8 mouse cellular contexts compared by ENCODE assay signal in the genomic region with DNA sequence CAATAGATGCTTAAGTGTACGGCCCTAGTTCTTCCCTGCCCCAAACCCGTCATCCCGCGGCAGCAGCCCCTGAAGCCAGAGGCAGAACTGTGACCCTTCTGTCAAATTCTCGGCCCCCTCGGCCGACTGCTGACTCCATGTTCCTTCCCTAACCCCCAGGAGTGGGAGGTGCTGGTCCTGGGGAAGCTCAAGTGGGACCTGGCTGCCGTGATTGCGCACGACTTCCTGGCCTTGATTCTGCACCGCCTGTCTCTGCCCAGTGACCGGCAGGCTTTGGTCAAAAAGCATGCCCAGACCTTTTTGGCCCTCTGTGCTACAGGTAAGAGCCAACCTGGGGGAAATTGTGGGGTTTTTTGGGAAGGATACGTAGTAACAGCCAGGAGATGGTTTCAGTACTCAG. TPM values are rescaled to one million over a fixed set of nuclear protein-coding genes. Genes with fewer than 3 reads are reported as not detected.
DNase-seq lines count a peak whose midpoint lies in the region; ATAC-seq and TF ChIP-seq lines count a peak whose summit lies in the region.

No protein-coding gene starts in this region.

- no peak for DNase-seq in forebrain, embryonic 14.5 days (ENCODE audit: low spot score)
- DNase-seq in thymus, adult 2 months: peak; percentile 35
- no peak for DNase-seq in thymus, postnatal 0 days (ENCODE audit: low spot score)
- DNase-seq in thymus, postnatal 25 days: peak; percentile 35
- DNase-seq in spleen, adult 18-20 months: no peak

- H3K4me2 ChIP-seq in forebrain, embryonic 12.5 days: peak overlapping the region; percentile 93
- H3K4me2 ChIP-seq in forebrain, embryonic 14.5 days (ENCODE audit: low read length): no peak overlapping the region
- peak overlapping the region; percentile 89 for H3K4me2 ChIP-seq in limb, embryonic 13.5 days (replicated peaks)

- H3K36me3 ChIP-seq in forebrain, embryonic 12.5 days (replicated peaks): peaks cover 41% of the 10 kb centered on the region
- H3K36me3 ChIP-seq in forebrain, embryonic 14.5 days (ENCODE audit: control insufficient read depth, insufficient read depth, low read length): peaks cover 36% of the 10 kb centered on the region
- peaks cover 62% of the 10 kb centered on the region for H3K36me3 ChIP-seq in thymus, adult 2 months (ENCODE audit: control insufficient read depth, insufficient read depth, low read length)
- peaks cover 57% of the 10 kb centered on the region for H3K36me3 ChIP-seq in limb, embryonic 13.5 days

- peak overlapping the region; percentile 84; the same call in 1 of the 2 replicates for H3K9ac ChIP-seq in forebrain, embryonic 12.5 days
- H3K9ac ChIP-seq in forebrain, embryonic 14.5 days (ENCODE audit: low read length): no peak overlapping the region
- peak overlapping the region; percentile 96 for H3K9ac ChIP-seq in limb, embryonic 13.5 days

- TF ChIP-seq CTCF in thymus, adult 2 months (IDR thresholded peaks at IDR 0.05; ENCODE audit: borderline replicate concordance, control insufficient read depth, extremely low read depth, insufficient read depth, low read length, poor library complexity): no peak

- ATAC-seq in forebrain, embryonic 12.5 days (ENCODE audit: low FRiP score): no peak
- ATAC-seq in forebrain, embryonic 14.5 days: no peak
- no peak for ATAC-seq in limb, embryonic 13.5 days (ENCODE audit: low FRiP score, low read depth)
- no peak for ATAC-seq in CD4-positive, CD25-positive, alpha-beta regulatory T cell, adult 4 months

- no peaks in the 10 kb centered on the region for H3K27me3 ChIP-seq in forebrain, embryonic 12.5 days
- no peaks in the 10 kb centered on the region for H3K27me3 ChIP-seq in forebrain, embryonic 14.5 days (replicated peaks; ENCODE audit: control insufficient read depth, insufficient read depth, low read length)
- no peaks in the 10 kb centered on the region for H3K27me3 ChIP-seq in thymus, adult 2 months (ENCODE audit: control insufficient read depth, insufficient read depth, low read length)
- H3K27me3 ChIP-seq in limb, embryonic 13.5 days: no peaks in the 10 kb centered on the region

- H3K27ac ChIP-seq in forebrain, embryonic 12.5 days: peak overlapping the region; percentile 96
- H3K27ac ChIP-seq in forebrain, embryonic 14.5 days (ENCODE audit: low read depth, low read length): no peak overlapping the region
- H3K27ac ChIP-seq in thymus, adult 2 months (ENCODE audit: control insufficient read depth, insufficient read depth, low read length): peak overlapping the region; percentile 94
- peak overlapping the region; percentile 99; the same call in 1 of the 2 replicates for H3K27ac ChIP-seq in limb, embryonic 13.5 days

- 62% methylated on average over 13 of the region's 13 CpGs for WGBS in forebrain, embryonic 12.5 days
- WGBS in forebrain, embryonic 14.5 days: 62% methylated on average over 13 of the region's 13 CpGs
- 88% methylated on average over 13 of the region's 13 CpGs for WGBS in thymus, adult 2 months
- WGBS in limb, embryonic 13.5 days: 58% methylated on average over 13 of the region's 13 CpGs

- peaks cover 49% of the 10 kb centered on the region for H3K4me1 ChIP-seq in forebrain, embryonic 12.5 days
- H3K4me1 ChIP-seq in forebrain, embryonic 14.5 days (ENCODE audit: control insufficient read depth, insufficient read depth, low read length): peaks cover 15% of the 10 kb centered on the region
- peaks cover 74% of the 10 kb centered on the region for H3K4me1 ChIP-seq in thymus, adult 2 months (replicated peaks; ENCODE audit: control insufficient read depth, insufficient read depth, low read length)
- H3K4me1 ChIP-seq in limb, embryonic 13.5 days: peaks cover 37% of the 10 kb centered on the region

- H3K4me3 ChIP-seq in forebrain, embryonic 12.5 days (replicated peaks): peak overlapping the region; percentile 77; the same call in 1 of the 2 replicates
- H3K4me3 ChIP-seq in forebrain, embryonic 14.5 days (ENCODE audit: low read depth, low read length): no peak overlapping the region
- peak overlapping the region; percentile 92 for H3K4me3 ChIP-seq in thymus, adult 2 months (ENCODE audit: control insufficient read depth, insufficient read depth, low read length)
- peak overlapping the region; percentile 96 for H3K4me3 ChIP-seq in limb, embryonic 13.5 days

- TF ChIP-seq POLR2A in thymus, adult 2 months (IDR thresholded peaks at IDR 0.05; ENCODE audit: control insufficient read depth, extremely low read depth, insufficient read depth, low read length, poor library complexity): no peak

- H3K9me3 ChIP-seq in forebrain, embryonic 12.5 days: no peaks in the 10 kb centered on the region
- H3K9me3 ChIP-seq in forebrain, embryonic 14.5 days (replicated peaks; ENCODE audit: control insufficient read depth, low read length): no peaks in the 10 kb centered on the region
- H3K9me3 ChIP-seq in limb, embryonic 13.5 days: no peaks in the 10 kb centered on the region

RNA-seq across cellular contexts. Expression of a gene that starts 14.0 kb away (rescaled TPM):
- polyA plus RNA-seq in forebrain, embryonic 12.5 days (2016; fragmentation: Nextera tagmentation; extraction: Ambion mirVana): 32.7 and 33.7 TPM in 2 replicates
- polyA plus RNA-seq in forebrain, embryonic 14.5 days (2014; fragmentation: Nextera tagmentation; extraction: Ambion mirVana): 25.1 and 33.2 TPM in 2 replicates
- polyA plus RNA-seq in thymus, adult 2 months (2012; rRNA removed): 14.2 and 16.9 TPM in 2 replicates
- polyA plus RNA-seq in thymus, postnatal 0 days (2015; fragmentation: Nextera tagmentation; extraction: Ambion mirVana): 21.3 and 22.4 TPM in 2 replicates
- 26.6 and 28.6 TPM in 2 replicates for polyA plus RNA-seq in limb, embryonic 13.5 days (2015; fragmentation: Nextera tagmentation; extraction: Ambion mirVana)
- polyA plus RNA-seq in CD4-positive, CD25-positive, alpha-beta regulatory T cell, adult 4 months (2017; shearing (Covaris generic)): 10 to 100 TPM; 10.6 to 14.2 TPM

RNA-seq across cellular contexts. Expression of a gene that starts 14.1 kb away (rescaled TPM):
- polyA plus RNA-seq in forebrain, embryonic 12.5 days (2016; fragmentation: Nextera tagmentation; extraction: Ambion mirVana): 38.5 and 41.5 TPM in 2 replicates
- 55.4 and 55.5 TPM in 2 replicates for polyA plus RNA-seq in forebrain, embryonic 14.5 days (2014; fragmentation: Nextera tagmentation; extraction: Ambion mirVana)
- polyA plus RNA-seq in thymus, adult 2 months (2012; rRNA removed): 46.1 and 56.4 TPM in 2 replicates
- 46.9 and 50.1 TPM in 2 replicates for polyA plus RNA-seq in thymus, postnatal 0 days (2015; fragmentation: Nextera tagmentation; extraction: Ambion mirVana)
- polyA plus RNA-seq in limb, embryonic 13.5 days (2015; fragmentation: Nextera tagmentation; extraction: Ambion mirVana): 50.6 and 52.2 TPM in 2 replicates
- polyA plus RNA-seq in CD4-positive, CD25-positive, alpha-beta regulatory T cell, adult 4 months (2017; shearing (Covaris generic)): 10 to 100 TPM; 36.0 to 37.0 TPM

RNA-seq across cellular contexts. Expression of a gene that starts 14.1 kb away (rescaled TPM):
- 1.6 and 2.7 TPM in 2 replicates for polyA plus RNA-seq in forebrain, embryonic 12.5 days (2016; fragmentation: Nextera tagmentation; extraction: Ambion mirVana)
- 1.8 and 3.6 TPM in 2 replicates for polyA plus RNA-seq in forebrain, embryonic 14.5 days (2014; fragmentation: Nextera tagmentation; extraction: Ambion mirVana)
- polyA plus RNA-seq in thymus, adult 2 months (2012; rRNA removed): 2.8 and 4.5 TPM in 2 replicates
- polyA plus RNA-seq in thymus, postnatal 0 days (2015; fragmentation: Nextera tagmentation; extraction: Ambion mirVana): 1.8 TPM in 2 replicates
- 1.8 and 2.2 TPM in 2 replicates for polyA plus RNA-seq in limb, embryonic 13.5 days (2015; fragmentation: Nextera tagmentation; extraction: Ambion mirVana)
- under 1 TPM in 1 of 2 experiments, not detected in 1; 0.73 TPM for polyA plus RNA-seq in CD4-positive, CD25-positive, alpha-beta regulatory T cell, adult 4 months (2017; shearing (Covaris generic))

RNA-seq across cellular contexts. Expression of a gene that starts 33.2 kb away (rescaled TPM):
- polyA plus RNA-seq in forebrain, embryonic 12.5 days (2016; fragmentation: Nextera tagmentation; extraction: Ambion mirVana): 11.1 and 12.2 TPM in 2 replicates
- polyA plus RNA-seq in forebrain, embryonic 14.5 days (2014; fragmentation: Nextera tagmentation; extraction: Ambion mirVana): 5.9 and 6.6 TPM in 2 replicates
- polyA plus RNA-seq in thymus, adult 2 months (2012; rRNA removed): 12.5 and 17.2 TPM in 2 replicates
- 3.9 and 4.6 TPM in 2 replicates for polyA plus RNA-seq in thymus, postnatal 0 days (2015; fragmentation: Nextera tagmentation; extraction: Ambion mirVana)
- polyA plus RNA-seq in limb, embryonic 13.5 days (2015; fragmentation: Nextera tagmentation; extraction: Ambion mirVana): 5.6 and 7.4 TPM in 2 replicates
- polyA plus RNA-seq in CD4-positive, CD25-positive, alpha-beta regulatory T cell, adult 4 months (2017; shearing (Covaris generic)): under 1 TPM; 0.43 to 0.78 TPM

Comparison
In these comparisons a context has a peak if more than half of its experiments do, and no peak if none do; other contexts are left out.
1. DNase-seq: peak in thymus, adult 2 months (single experiment) and thymus, postnatal 25 days (single experiment); none in forebrain, embryonic 14.5 days (single experiment), thymus, postnatal 0 days (single experiment) and spleen, adult 18-20 months (0 of 2).